Mouse (Mus musculus) G1E (cell line): ENCODE results near the gene 2410131K14Rik. TPM values are rescaled to one million over a fixed set of nuclear protein-coding genes. Genes with fewer than 3 reads are reported as not detected.

Experiments
- ATAC-seq: 2 replicates; pipeline ENCODE4 v1.8.0; 2016; ENCODE audit warnings: mild to moderate bottlenecking; ENCODE audit not compliant: insufficient number of reproducible peaks, poor library complexity, low FRiP score, severe bottlenecking; ENCODE audit errors: extremely low read depth
- DNase-seq: peaks from one replicate; pipeline ENCODE4 v3.0.0; 2012; ENCODE audit warnings: low spot score
- H3K27me3 ChIP-seq: 2 replicates; pipeline ENCODE4 v1.6.1; 2012; ENCODE audit warnings: mild to moderate bottlenecking, low read length, inconsistent platforms; ENCODE audit not compliant: insufficient read depth
- H3K36me3 ChIP-seq: replicated peaks from 2 replicates; pipeline ENCODE3; 2012; ENCODE audit warnings: mild to moderate bottlenecking, inconsistent platforms
- H3K4me1 ChIP-seq: 2 replicates; pipeline ENCODE4 v1.6.1; 2012; ENCODE audit warnings: low read depth, low read length, inconsistent platforms, mixed read lengths; ENCODE audit not compliant: insufficient read depth
- H3K4me3 ChIP-seq: 2 replicates; pipeline ENCODE4 v1.5.1; 2012; ENCODE audit warnings: low read depth, mild to moderate bottlenecking, inconsistent platforms, low read length, moderate library complexity, mixed read lengths
- H3K9me3 ChIP-seq: replicated peaks from 2 replicates; pipeline ENCODE4 v1.6.1; 2012; ENCODE audit warnings: inconsistent platforms
- CTCF ChIP-seq: IDR thresholded peaks from 2 replicates; pipeline ENCODE4 v1.5.1; 2012; ENCODE audit warnings: low read depth, low read length, inconsistent platforms, mixed read lengths
- GATA1 ChIP-seq: IDR thresholded peaks from 2 replicates; pipeline ENCODE4 v1.6.1; 2012; ENCODE audit warnings: borderline replicate concordance, low read length, inconsistent platforms, mixed read lengths
- GATA2 ChIP-seq: IDR thresholded peaks from 2 replicates; pipeline ENCODE4 v1.6.1; 2012; ENCODE audit warnings: low read depth, low read length, inconsistent platforms, borderline replicate concordance
- POLR2AphosphoS5 ChIP-seq: IDR thresholded peaks from 2 replicates; pipeline ENCODE4 v1.6.1; 2012; ENCODE audit warnings: low read depth, low read length, inconsistent platforms; ENCODE audit not compliant: insufficient replicate concordance
- TAL1 ChIP-seq: conservative IDR thresholded peaks from 2 replicates; pipeline ENCODE4 v1.6.1; 2012; ENCODE audit warnings: low read depth, low read length, inconsistent platforms, mixed read lengths
- polyA plus RNA-seq: library from polyadenylated mRNA; stranded (reverse); fragments of >175 nt; gene quantifications from 2 replicates; pipeline ENCODE4 v1.2.3, GENCODE M21; 2012
- total RNA-seq, 2 experiments: library from RNA; stranded (forward) in 1 of 2; stranded (reverse) in 1 of 2; fragments of 200-1000 nt in 1 of 2; fragments of >200 nt in 1 of 2; fragmentation: Nextera tagmentation in 1 of 2; gene quantifications; 2 replicates each; pipeline ENCODE4 v1.2.3; 2014 to 2017

Gene 2410131K14Rik
- total and polyA plus RNA-seq, 3 experiments = 2.1 to 3.4 (median 2.6) TPM

GRCm38 (mm10) chr5:118268987-118269386 is 24.0 kb downstream of the 2410131K14Rik start:
- Histone ChIP-seq H3K27me3 (peaks cover 41% of the 10 kb centered on the region), H3K4me3 (no peak overlapping the region), H3K36me3 (peaks cover 3% of the 10 kb centered on the region), H3K9me3 (no peaks in the 10 kb centered on the region), H3K4me1 (no peaks in the 10 kb centered on the region)
- DNase-seq = no peak
- no peak for TF ChIP-seq TAL1
- no peak for TF ChIP-seq GATA1
- TF ChIP-seq POLR2AphosphoS5 = no peak
- TF ChIP-seq GATA2 = no peak
- TF ChIP-seq CTCF = peak; percentile 52
- ATAC-seq = no peak

- TF ChIP-seq TAL1 (no peak), POLR2AphosphoS5 (no peak), GATA1 (no peak), CTCF (no peak), GATA2 (no peak)
- H3K4me3 ChIP-seq = no peak overlapping the region
- no peak for ATAC-seq
- H3K9me3 ChIP-seq = no peaks in the 10 kb centered on the region
- H3K27me3 ChIP-seq = peaks cover 51% of the 10 kb centered on the region
- no peaks in the 10 kb centered on the region for H3K4me1 ChIP-seq
- no peaks in the 10 kb centered on the region for H3K36me3 ChIP-seq
- DNase-seq = no peak
These were observed 26.6 kb downstream of the 2410131K14Rik start for GRCm38 (mm10) chr5:118271449-118272110.

GRCm38 (mm10) chr5:118273446-118273845 is 28.4 kb downstream of the 2410131K14Rik start:
- DNase-seq (no peak), ATAC-seq (no peak)
- Histone ChIP-seq H3K36me3 (no peaks in the 10 kb centered on the region), H3K27me3 (peaks cover 42% of the 10 kb centered on the region), H3K9me3 (no peaks in the 10 kb centered on the region), H3K4me1 (no peaks in the 10 kb centered on the region), H3K4me3 (no peak overlapping the region)
- TF ChIP-seq POLR2AphosphoS5 (no peak), CTCF (no peak), TAL1 (no peak), GATA2 (no peak), GATA1 (no peak)

- DNase-seq = no peak
These were observed 29.5 kb downstream of the 2410131K14Rik start for GRCm38 (mm10) chr5:118274546-118274945.

GRCm38 (mm10) chr5:118276281-118276680 is 31.3 kb downstream of the 2410131K14Rik start:
- ATAC-seq = no peak
- DNase-seq = no peak
- Histone ChIP-seq H3K36me3 (no peaks in the 10 kb centered on the region), H3K27me3 (peaks cover 33% of the 10 kb centered on the region), H3K9me3 (no peaks in the 10 kb centered on the region), H3K4me3 (no peak overlapping the region), H3K4me1 (no peaks in the 10 kb centered on the region)
- no peak for TF ChIP-seq GATA2
- TF ChIP-seq CTCF = no peak
- no peak for TF ChIP-seq TAL1
- TF ChIP-seq GATA1 = no peak
- TF ChIP-seq POLR2AphosphoS5 = no peak

More at GRCm38 (mm10) chr5:118274546-118274945, 29.5 kb downstream of the 2410131K14Rik start:
- Histone ChIP-seq H3K4me3 (no peak overlapping the region), H3K9me3 (no peaks in the 10 kb centered on the region), H3K27me3 (peaks cover 40% of the 10 kb centered on the region), H3K36me3 (no peaks in the 10 kb centered on the region), H3K4me1 (no peaks in the 10 kb centered on the region)
- TF ChIP-seq GATA1 = no peak
- TF ChIP-seq CTCF = no peak
- no peak for TF ChIP-seq POLR2AphosphoS5
- no peak for TF ChIP-seq TAL1
- TF ChIP-seq GATA2 = no peak
- ATAC-seq = no peak

GRCm38 (mm10) chr5:118276711-118277110 is 31.7 kb downstream of the 2410131K14Rik start:
- H3K4me1 ChIP-seq = no peaks in the 10 kb centered on the region
- H3K4me3 ChIP-seq = no peak overlapping the region
- H3K36me3 ChIP-seq = no peaks in the 10 kb centered on the region
- TF ChIP-seq POLR2AphosphoS5 (no peak), TAL1 (no peak), GATA1 (no peak), CTCF (no peak), GATA2 (no peak)
- H3K27me3 ChIP-seq = peaks cover 30% of the 10 kb centered on the region
- H3K9me3 ChIP-seq = 0 out of 2 replicates have a peak, but pooled peaks cover 2% of the 10 kb centered on the region
- ATAC-seq = no peak
- no peak for DNase-seq
